Mouse (Mus musculus) CD4-positive helper T cell, adult 2 months (primary cell): ENCODE results near the gene Cylc1.

Experiments used
- DNase-seq: peaks from one replicate; pipeline ENCODE4 v3.0.0-alpha.2; 2012; ENCODE audit warnings: low read depth, missing footprints, low spot score

Gene Cylc1

GRCm38 (mm10) chrX:111110118-111110517, at the start of gene Cylc1:
TSS of gene Cylc1 (plus strand) at chrX:111110418.
- no peak for DNase-seq

GRCm38 (mm10) chrX:111078680-111079079, 31.5 kb upstream of the Cylc1 start:
- DNase-seq = no peak

GRCm38 (mm10) chrX:111168040-111168439, 57.8 kb downstream of the Cylc1 start, which contains the start of gene Gm10112:
TSS of gene Gm10112 (plus strand) at chrX:111168340.
- DNase-seq = no peak
